Mouse (Mus musculus) midbrain, postnatal 0 days (tissue): ENCODE data around the gene Gm49384. TPM values are rescaled to one million over a fixed set of nuclear protein-coding genes. Genes with fewer than 3 reads are reported as not detected.

Experiments
- ATAC-seq: fragments of 200-750 bp; cut with Nextera tagmentation; 2 replicates; pipeline ENCODE4 v1.8.0; 2017; ENCODE audit warnings: moderate number of reproducible peaks, mild to moderate bottlenecking, moderate TSS enrichment, moderate library complexity; ENCODE audit not compliant: low FRiP score
- DNase-seq: peaks from one replicate; pipeline ENCODE4 v3.0.0-alpha.2; 2015; ENCODE audit warnings: low spot score
- H3K27ac ChIP-seq: fragments of 300-500 bp; sonication (generic); 2 replicates; pipeline ENCODE4 v1.5.1; 2014; ENCODE audit warnings: low read depth, mild to moderate bottlenecking, low read length, mixed read lengths
- H3K27me3 ChIP-seq: fragments of 300-500 bp; sonication (generic); 2 replicates; pipeline ENCODE4 v1.6.1; 2014; ENCODE audit warnings: low read length, control low read depth, mixed read lengths; ENCODE audit not compliant: insufficient read depth
- H3K36me3 ChIP-seq: fragments of 300-500 bp; sonication (generic); 2 replicates; pipeline ENCODE4 v1.6.1; 2014; ENCODE audit warnings: low read length, control low read depth, mixed read lengths; ENCODE audit not compliant: insufficient read depth
- H3K4me1 ChIP-seq: fragments of 300-500 bp; sonication (generic); 2 replicates; pipeline ENCODE4 v1.6.1; 2014; ENCODE audit warnings: mild to moderate bottlenecking, control low read depth, antibody characterized with exemption, low read length, mixed read lengths; ENCODE audit not compliant: insufficient read depth
- H3K4me2 ChIP-seq: fragments of 300-500 bp; sonication (generic); 2 replicates; pipeline ENCODE4 v1.6.1; 2014; ENCODE audit warnings: low read depth, mild to moderate bottlenecking, low read length, mixed read lengths; ENCODE audit not compliant: poor library complexity, severe bottlenecking
- H3K4me3 ChIP-seq: fragments of 300-500 bp; sonication (generic); 2 replicates; pipeline ENCODE4 v1.5.1; 2014; ENCODE audit warnings: low read depth, mild to moderate bottlenecking, low read length, moderate library complexity
- H3K9ac ChIP-seq: fragments of 300-500 bp; sonication (generic); replicated peaks from 2 replicates; pipeline ENCODE4 v1.6.1; 2014; ENCODE audit warnings: mild to moderate bottlenecking, low read length, moderate library complexity, mixed read lengths; ENCODE audit not compliant: poor library complexity, severe bottlenecking
- H3K9me3 ChIP-seq: fragments of 300-500 bp; sonication (generic); 2 replicates; pipeline ENCODE4 v1.6.1; 2016; ENCODE audit warnings: low read length, control low read depth
- CTCF ChIP-seq: IDR thresholded peaks from 2 replicates; pipeline ENCODE4 v1.5.1; 2016; ENCODE audit warnings: antibody characterized with exemption, mild to moderate bottlenecking
- WGBS: fragments of 180-500 bp; shearing (Covaris S2); extraction: QIAGEN DNeasy Blood & Tissue Kit; methylation state at CpG from one replicate; pipeline ENCODE4 v1.1.7; 2014; 5-methylcytosine and 5-hydroxymethylcytosine counted together
- microRNA-seq: library from miRNA; unstranded; fragments of <30 nt; microRNA quantifications from one replicate; pipeline ENCODE4, GENCODE M21; 2016; ENCODE audit warnings: borderline number of aligned reads
- polyA plus RNA-seq: library from polyadenylated mRNA; unstranded; fragments of >200 nt; fragmentation: Nextera tagmentation; extraction: Ambion mirVana; gene quantifications from 2 replicates; pipeline ENCODE4 v1.2.1, GENCODE M21; 2015
- total RNA-seq: library from RNA; depleted of rRNA; stranded (reverse); fragments of >200 nt; gene quantifications from 2 replicates; pipeline ENCODE4 v1.2.3, GENCODE M21; 2014; rRNA removed

Gene Gm49384
- total and polyA plus RNA-seq, 2 experiments from 2014 or later: 1.2 to 2.5 TPM

DNA sequence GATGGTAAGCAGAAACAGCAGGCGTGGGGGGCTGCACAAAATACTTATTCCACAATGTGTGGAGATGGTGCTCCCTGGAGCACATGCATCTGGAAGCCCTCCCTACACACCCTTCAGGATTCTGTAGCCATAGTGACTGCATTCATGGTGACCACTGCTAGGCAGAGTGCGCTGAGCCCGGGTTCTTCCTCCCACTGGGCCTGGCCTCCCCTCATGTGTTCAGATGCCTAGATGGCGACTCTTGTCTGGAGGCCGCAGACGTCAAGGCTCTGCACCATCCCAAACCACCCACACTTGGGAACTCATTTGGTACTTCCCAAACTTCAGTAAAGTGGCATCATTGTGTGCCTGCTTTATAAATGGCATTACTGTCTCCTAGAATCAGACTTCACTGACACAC lies 60.6 kb downstream of the Gm49384 start:
- Histone ChIP-seq H3K9me3 (no peaks in the 10 kb centered on the region), H3K4me3 (no peak overlapping the region), H3K36me3 (no peaks in the 10 kb centered on the region), H3K27me3 (no peaks in the 10 kb centered on the region), H3K9ac (no peak overlapping the region), H3K4me1 (no peaks in the 10 kb centered on the region), H3K4me2 (no peak overlapping the region), H3K27ac (no peak overlapping the region)
- no peak for ATAC-seq
- 71% methylated on average over 6 of the region's 6 CpGs for WGBS
- no peak for TF ChIP-seq CTCF
- DNase-seq: no peak

DNA sequence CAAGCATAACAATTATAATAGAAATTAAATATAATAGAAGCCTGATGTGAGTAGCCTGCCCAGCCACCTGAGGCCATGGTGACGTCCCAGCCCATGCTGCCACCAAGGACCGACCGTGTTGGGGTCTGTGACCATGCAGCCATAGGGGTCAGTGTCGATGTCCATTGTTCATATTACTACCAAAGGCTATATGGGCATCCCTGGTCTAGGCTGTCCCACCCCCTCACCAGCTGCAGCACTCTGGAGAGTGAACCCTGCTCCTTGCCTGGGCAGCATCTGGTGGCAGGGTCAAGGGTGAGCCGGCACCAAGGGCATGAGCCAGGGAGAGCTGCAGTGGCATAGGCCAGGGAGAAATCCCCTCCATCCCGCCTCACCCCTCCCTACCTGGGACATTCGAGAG lies 64.2 kb downstream of the Gm49384 start:
- H3K9me3 ChIP-seq: no peaks in the 10 kb centered on the region
- H3K4me1 ChIP-seq: no peaks in the 10 kb centered on the region
- WGBS: 91% methylated on average over 7 of the region's 7 CpGs
- H3K4me3 ChIP-seq: no peak overlapping the region
- H3K27ac ChIP-seq: no peak overlapping the region
- TF ChIP-seq CTCF: no peak
- no peaks in the 10 kb centered on the region for H3K36me3 ChIP-seq
- H3K4me2 ChIP-seq: no peak overlapping the region
- no peaks in the 10 kb centered on the region for H3K27me3 ChIP-seq
- H3K9ac ChIP-seq: no peak overlapping the region
- ATAC-seq (no peak), DNase-seq (no peak)

Small RNAs within 50 kb of the gene (microRNA-seq; reads per million reads assigned to microRNA genes)
- not detected for gene Gm47287
- gene Gm47295: 1.3 reads per million

Other genes starting within 250 kb of the Gm49384 start
- gene Rps29, start 45.1 kb downstream of the Gm49384 start, total RNA-seq: 145 and 151 TPM in 2 replicates
- 1,280 and 1,361 TPM in 2 replicates for gene Rps29, start 45.1 kb downstream of the Gm49384 start, polyA plus RNA-seq
- 0.24 and 1.6 TPM in 2 replicates for gene Lrr1, start 35.5 kb downstream of the Gm49384 start, total RNA-seq
- 1.2 and 1.3 TPM in 2 replicates for gene Lrr1, start 35.5 kb downstream of the Gm49384 start, polyA plus RNA-seq
- gene Rpl36al, start 20.2 kb downstream of the Gm49384 start, total RNA-seq: 117 and 148 TPM in 2 replicates
- gene Rpl36al, start 20.2 kb downstream of the Gm49384 start, polyA plus RNA-seq: 352 and 392 TPM in 2 replicates
- 54.6 and 59.0 TPM in 2 replicates for gene Mgat2, start 20.1 kb downstream of the Gm49384 start, total RNA-seq
- 41.5 and 41.9 TPM in 2 replicates for gene Mgat2, start 20.1 kb downstream of the Gm49384 start, polyA plus RNA-seq
- 0.38 and 4.0 TPM in 2 replicates for gene Gm49383, start 7.2 kb downstream of the Gm49384 start, total RNA-seq
- 5.3 and 5.4 TPM in 2 replicates for gene Gm49383, start 7.2 kb downstream of the Gm49384 start, polyA plus RNA-seq
- gene Dnaaf2, start 5.8 kb downstream of the Gm49384 start, total RNA-seq: 5.0 and 6.1 TPM in 2 replicates
- 8.0 and 9.4 TPM in 2 replicates for gene Dnaaf2, start 5.8 kb downstream of the Gm49384 start, polyA plus RNA-seq
- gene Pole2, start 23.9 kb upstream of the Gm49384 start, total RNA-seq: 2.4 and 3.6 TPM in 2 replicates
- gene Pole2, start 23.9 kb upstream of the Gm49384 start, polyA plus RNA-seq: 1.4 TPM in 2 replicates
- gene Klhdc1, start 36.9 kb upstream of the Gm49384 start, total RNA-seq: 8.5 TPM in 2 replicates
- gene Klhdc1, start 36.9 kb upstream of the Gm49384 start, polyA plus RNA-seq: 18.1 and 25.6 TPM in 2 replicates
- 303 and 373 TPM in 2 replicates for gene Klhdc2, start 92.4 kb upstream of the Gm49384 start, total RNA-seq
- gene Klhdc2, start 92.4 kb upstream of the Gm49384 start, polyA plus RNA-seq: 259 and 266 TPM in 2 replicates
- 24.0 and 40.8 TPM in 2 replicates for gene Nemf, start 152.9 kb upstream of the Gm49384 start, total RNA-seq
- 63.9 and 69.6 TPM in 2 replicates for gene Nemf, start 152.9 kb upstream of the Gm49384 start, polyA plus RNA-seq
- gene Arf6, start 167.9 kb upstream of the Gm49384 start, total RNA-seq: 122 TPM in 2 replicates
- gene Arf6, start 167.9 kb upstream of the Gm49384 start, polyA plus RNA-seq: 34.9 and 42.0 TPM in 2 replicates
- not detected in 2 replicates for gene Gm9887, start 168.2 kb upstream of the Gm49384 start, total RNA-seq
- gene Gm9887, start 168.2 kb upstream of the Gm49384 start, polyA plus RNA-seq: 0.90 and 1.0 TPM in 2 replicates